In the genomic region with DNA sequence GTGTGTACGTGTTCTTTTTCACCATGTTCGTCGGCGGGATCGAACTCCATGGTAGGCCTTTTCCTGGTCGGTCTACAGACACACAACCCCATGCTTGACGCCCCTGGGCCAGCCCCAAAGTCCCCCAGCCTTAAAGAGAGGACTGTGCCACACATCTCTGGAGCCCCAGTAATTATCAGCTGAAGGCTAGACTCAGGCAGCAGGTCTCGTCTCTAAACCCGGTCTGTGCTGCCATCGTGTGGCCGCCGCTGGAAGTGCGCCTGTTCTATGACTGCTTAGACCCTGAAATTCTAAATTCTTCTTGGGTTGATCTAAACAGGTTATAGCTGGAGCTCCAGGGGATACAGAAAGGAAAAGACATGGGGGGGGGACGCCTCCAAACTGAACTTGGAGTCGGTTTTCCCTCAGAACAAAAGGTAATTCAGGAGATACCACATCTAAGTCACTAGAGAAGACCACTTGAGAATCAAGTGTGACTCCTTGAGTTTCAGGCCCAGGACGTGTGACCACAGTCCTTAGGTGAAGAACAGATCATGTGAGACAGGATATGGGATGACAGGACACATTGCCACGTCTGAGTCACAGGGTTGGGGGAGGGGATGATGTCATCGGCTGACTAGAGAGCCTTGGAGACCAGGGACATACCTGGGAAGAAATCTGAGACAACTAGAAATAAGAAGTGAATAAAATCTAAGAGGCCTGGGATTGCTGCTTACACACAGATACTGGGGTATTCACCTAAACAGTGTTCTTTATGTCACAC, we compare ENCODE assay signal across 9 mouse cellular contexts. TPM values are rescaled to one million over a fixed set of nuclear protein-coding genes. Genes with fewer than 3 reads are reported as not detected.
A peak's percentile ranks its signal among the peaks of the same experiment; 100 is the strongest.
DNase-seq lines count a peak whose midpoint lies in the region; ATAC-seq and TF ChIP-seq lines count a peak whose summit lies in the region.
"Had no signal": no experiment of that assay in that cellular context is flagged by ENCODE, and none has a peak within 500 bp of the region (broad histone marks: within the 10 kb centered on the region; RNA-seq: fewer than 3 reads in every experiment).

No protein-coding gene starts in this region.

- H3K27me3 ChIP-seq in MEL (ENCODE audit: control insufficient read depth in 1 of 2, insufficient read depth in 2 of 2, low read length in 2 of 2): peaks cover 0 to 2% of the 10 kb centered on the region in 2 experiments; a peak in 3 of 4 replicates

- H3K36me3 ChIP-seq in MEL (ENCODE audit: control insufficient read depth in 1 of 2, insufficient read depth in 2 of 2, low read length in 2 of 2): peaks cover 0 to 3% of the 10 kb centered on the region in 2 experiments; a peak in 1 of 4 replicates

- no peak for TF ChIP-seq EP300 in MEL (IDR thresholded peaks at IDR 0.05; ENCODE audit: low read depth in 1 of 2, low read length in 2 of 2)

- ATAC-seq in hematopoietic stem cell, adult 5-6 weeks (replicated peaks in 1 of 2; ENCODE audit: insufficient read depth in 1 of 2, low FRiP score in 2 of 2, low TSS enrichment in 1 of 2, low read depth in 1 of 2, poor library complexity in 2 of 2, severe bottlenecking in 2 of 2): peak; percentile 54 to 72; a peak in 3 of 4 replicates

- no peaks in the 10 kb centered on the region for H3K9me3 ChIP-seq in MEL (replicated peaks; ENCODE audit: insufficient read depth, low read length)

- TF ChIP-seq CTCF in MEL (IDR thresholded peaks at IDR 0.05 in 2 of 3, conservative IDR thresholded peaks at IDR 0.05 in 1 of 3; ENCODE audit: control insufficient read depth in 1 of 3, insufficient read depth in 1 of 3, low read depth in 2 of 3, low read length in 3 of 3, poor library complexity in 1 of 3, severe bottlenecking in 1 of 3): peak; percentile 86 to 99 (median 98)

- TF ChIP-seq RAD21 in MEL (IDR thresholded peaks at IDR 0.05; ENCODE audit: low read depth, low read length): peak; percentile 86

- H3K4me1 ChIP-seq in MEL (ENCODE audit: control insufficient read depth in 1 of 2, insufficient read depth in 2 of 2, low read length in 2 of 2): peaks cover 0 to 3% of the 10 kb centered on the region in 2 experiments; a peak in 2 of 4 replicates

- peak; percentile 89 for DNase-seq in MEL (ENCODE audit: low read depth, low spot score)
- peak; percentile 83 for DNase-seq in cerebellum, adult 8-10 months
- peak; percentile 76 for DNase-seq in forelimb bud, embryonic 11.5 days (ENCODE audit: low read depth, low spot score)
- DNase-seq in layer of hippocampus, adult 9-11 months: peak; percentile 70
- peak; percentile 90 for DNase-seq in lung, postnatal 14 days
- DNase-seq in retina, postnatal 1 day: peak; percentile 76
- peak; percentile 93 for DNase-seq in thymus, postnatal 4 days

- H3K27ac ChIP-seq in MEL (ENCODE audit: control insufficient read depth, low read depth, low read length): no peak overlapping the region
- H3K27ac ChIP-seq: macrophage had no signal

- no peaks in the 10 kb centered on the region for H3K79me2 ChIP-seq in MEL (ENCODE audit: control insufficient read depth, insufficient read depth, low read length, poor library complexity)

- TF ChIP-seq POLR2A in MEL (IDR thresholded peaks at IDR 0.05; ENCODE audit: control insufficient read depth in 1 of 2, insufficient read depth in 1 of 2, low read depth in 1 of 2, low read length in 2 of 2, poor library complexity in 1 of 2): no peak

- no peak overlapping the region for H3K9ac ChIP-seq in MEL (ENCODE audit: control insufficient read depth, low read depth, low read length, poor library complexity, severe bottlenecking)

- H3K4me3 ChIP-seq in MEL (ENCODE audit: control insufficient read depth in 1 of 2, insufficient read depth in 1 of 2, low read depth in 2 of 2, low read length in 2 of 2): no peak overlapping the region

TF ChIP-seq in MEL, 35 proteins besides CTCF, POLR2A, EP300 and RAD21:
- TF ChIP-seq TCF12 (IDR thresholded peaks at IDR 0.05; ENCODE audit: low read depth, low read length) (no peak), MYB (IDR thresholded peaks at IDR 0.05; ENCODE audit: low read depth, low read length) (no peak), SMC3 (IDR thresholded peaks at IDR 0.05; ENCODE audit: low read depth, low read length) (peak; percentile 74), POLR2AphosphoS2 (IDR thresholded peaks at IDR 0.05; ENCODE audit: low read length) (no peak), MEF2A (IDR thresholded peaks at IDR 0.05; ENCODE audit: extremely low read depth, insufficient replicate concordance, low read depth, low read length, poor library complexity, severe bottlenecking) (no peak), UBTF (IDR thresholded peaks at IDR 0.05; ENCODE audit: borderline replicate concordance, insufficient read depth, low read depth, low read length) (no peak), NRF1 (IDR thresholded peaks at IDR 0.05; ENCODE audit: insufficient read depth, low read depth, low read length, poor library complexity, severe bottlenecking) (no peak), POLR2AphosphoS5 (IDR thresholded peaks at IDR 0.05; ENCODE audit: borderline replicate concordance, low read depth, low read length) (no peak), ETS1 (IDR thresholded peaks at IDR 0.05; ENCODE audit: low read depth, low read length) (no peak), GATA1 (IDR thresholded peaks at IDR 0.05; ENCODE audit: low read depth, low read length) (no peak), E2F4 (IDR thresholded peaks at IDR 0.05; ENCODE audit: borderline replicate concordance, low read depth, low read length) (no peak), ZMIZ1 (IDR thresholded peaks at IDR 0.05; ENCODE audit: low read depth, low read length) (no peak), ZKSCAN1 (IDR thresholded peaks at IDR 0.05; ENCODE audit: low read depth, low read length) (no peak), ZC3H11A (IDR thresholded peaks at IDR 0.05; ENCODE audit: low read depth, low read length) (peak; percentile 70), TAL1 (IDR thresholded peaks at IDR 0.05; ENCODE audit: low read length) (no peak), MAFK (IDR thresholded peaks at IDR 0.05; ENCODE audit: borderline replicate concordance, low read depth, low read length) (no peak)

RNA-seq across cellular contexts. Expression of gene Eif1, which starts 21.2 kb away (rescaled TPM):
- total RNA-seq in MEL (2012; rRNA removed): 320 and 383 TPM in 2 replicates
- 100 to 1,000 TPM; 289 to 926 TPM for polyA plus RNA-seq in MEL (2012; ENCODE audit: insufficient read depth in 1 of 2, insufficient read length in 2 of 2, low read depth in 1 of 2, low replicate concordance in 2 of 2, missing spikeins in 1 of 2)
- 225 and 235 TPM in 2 replicates for total RNA-seq in hematopoietic stem cell, adult 5-6 weeks (2017)

RNA-seq across cellular contexts. Expression of gene Krt42, which starts 28.8 kb away (rescaled TPM):
- total RNA-seq in MEL (2012; rRNA removed): not detected in 2 replicates
- polyA plus RNA-seq in MEL (2012; ENCODE audit: insufficient read depth in 1 of 2, insufficient read length in 2 of 2, low read depth in 1 of 2, low replicate concordance in 2 of 2, missing spikeins in 1 of 2): not detected
- not detected in 2 replicates for total RNA-seq in hematopoietic stem cell, adult 5-6 weeks (2017)
- polyA plus RNA-seq: macrophage had no signal

RNA-seq across cellular contexts. Expression of gene Gast, which starts 35.8 kb away (rescaled TPM):
- not detected in 2 replicates for total RNA-seq in MEL (2012; rRNA removed)
- not detected for polyA plus RNA-seq in MEL (2012; ENCODE audit: insufficient read depth in 1 of 2, insufficient read length in 2 of 2, low read depth in 1 of 2, low replicate concordance in 2 of 2, missing spikeins in 1 of 2)
- total RNA-seq in hematopoietic stem cell, adult 5-6 weeks (2017): not detected in 2 replicates
- polyA plus RNA-seq: macrophage had no signal

RNA-seq across cellular contexts. Expression of gene Krt17, which starts 37.6 kb away (rescaled TPM):
- not detected in 2 replicates for total RNA-seq in MEL (2012; rRNA removed)
- polyA plus RNA-seq in MEL (2012; ENCODE audit: insufficient read depth in 1 of 2, insufficient read length in 2 of 2, low read depth in 1 of 2, low replicate concordance in 2 of 2, missing spikeins in 1 of 2): not detected
- 0.44 TPM in 1 of 2 replicates, not detected in the other for total RNA-seq in hematopoietic stem cell, adult 5-6 weeks (2017)
- polyA plus RNA-seq: macrophage had no signal

RNA-seq across cellular contexts. Expression of gene Krt16, which starts 49.8 kb away (rescaled TPM):
- total RNA-seq in MEL (2012; rRNA removed): not detected in 2 replicates
- polyA plus RNA-seq in MEL (2012; ENCODE audit: insufficient read depth in 1 of 2, insufficient read length in 2 of 2, low read depth in 1 of 2, low replicate concordance in 2 of 2, missing spikeins in 1 of 2): not detected
- total RNA-seq in hematopoietic stem cell, adult 5-6 weeks (2017): not detected in 2 replicates
- polyA plus RNA-seq: macrophage had no signal
